Mouse (Mus musculus) hindbrain, embryonic 12.5 days (tissue): Measurements from ENCODE around the gene Gm10160. TPM values are rescaled to one million over a fixed set of nuclear protein-coding genes. Genes with fewer than 3 reads are reported as not detected.

Experiments
- polyA plus RNA-seq: library from polyadenylated mRNA; unstranded; fragments of >200 nt; fragmentation: Nextera tagmentation; extraction: Ambion mirVana; gene quantifications from 2 replicates; pipeline ENCODE4 v1.2.1, GENCODE M21; 2016

Gene Gm10160
- polyA plus RNA-seq, 1 experiment from 2014 or later: not detected

Other genes starting within 250 kb of the Gm10160 start
- gene Homer2, start 148.3 kb downstream of the Gm10160 start, polyA plus RNA-seq: 29.3 and 34.8 TPM in 2 replicates
- 117 and 125 TPM in 2 replicates for gene Ramac, start 92.9 kb downstream of the Gm10160 start, polyA plus RNA-seq
- 43.2 and 44.6 TPM in 2 replicates for gene 3110040N11Rik, start 66.3 kb downstream of the Gm10160 start, polyA plus RNA-seq
- 110 and 111 TPM in 2 replicates for gene Btbd1, start 26.4 kb downstream of the Gm10160 start, polyA plus RNA-seq
- 13.0 and 13.5 TPM in 2 replicates for gene Tm6sf1, start 3.2 kb upstream of the Gm10160 start, polyA plus RNA-seq
- 57.5 and 61.0 TPM in 2 replicates for gene Hdgfl3, start 78.7 kb upstream of the Gm10160 start, polyA plus RNA-seq
- 1.1 and 1.9 TPM in 2 replicates for gene Bnc1, start 136.5 kb upstream of the Gm10160 start, polyA plus RNA-seq